Mouse (Mus musculus): ENCODE measurements around the gene Fbxo30.

The Fbxo30 gene

GRCm38 (mm10) chr10:11323202-11323898, 42.2 kb downstream of the Fbxo30 start:
- no peak for DNase-seq

DNA sequence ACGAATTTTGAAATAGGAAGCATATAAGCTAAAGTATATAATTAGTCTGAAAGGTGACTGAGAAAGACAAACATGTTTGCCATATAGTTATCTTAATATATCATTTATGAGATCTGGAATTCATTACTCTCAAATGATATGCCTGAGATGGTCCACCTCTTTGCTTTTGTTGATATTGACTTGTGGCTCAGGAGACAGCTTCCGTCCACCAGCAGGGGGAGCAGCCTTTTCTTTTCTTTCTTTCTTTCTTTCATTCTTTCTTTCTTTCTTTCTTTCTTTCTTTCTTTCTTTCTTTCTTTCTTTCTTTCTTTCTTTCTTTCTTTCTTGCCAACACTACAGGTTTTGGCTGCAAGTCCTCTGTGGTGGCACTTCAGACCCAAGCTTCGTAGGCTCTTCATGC, 45.4 kb downstream of the Fbxo30 start:
- DNase-seq: no peak

DNA sequence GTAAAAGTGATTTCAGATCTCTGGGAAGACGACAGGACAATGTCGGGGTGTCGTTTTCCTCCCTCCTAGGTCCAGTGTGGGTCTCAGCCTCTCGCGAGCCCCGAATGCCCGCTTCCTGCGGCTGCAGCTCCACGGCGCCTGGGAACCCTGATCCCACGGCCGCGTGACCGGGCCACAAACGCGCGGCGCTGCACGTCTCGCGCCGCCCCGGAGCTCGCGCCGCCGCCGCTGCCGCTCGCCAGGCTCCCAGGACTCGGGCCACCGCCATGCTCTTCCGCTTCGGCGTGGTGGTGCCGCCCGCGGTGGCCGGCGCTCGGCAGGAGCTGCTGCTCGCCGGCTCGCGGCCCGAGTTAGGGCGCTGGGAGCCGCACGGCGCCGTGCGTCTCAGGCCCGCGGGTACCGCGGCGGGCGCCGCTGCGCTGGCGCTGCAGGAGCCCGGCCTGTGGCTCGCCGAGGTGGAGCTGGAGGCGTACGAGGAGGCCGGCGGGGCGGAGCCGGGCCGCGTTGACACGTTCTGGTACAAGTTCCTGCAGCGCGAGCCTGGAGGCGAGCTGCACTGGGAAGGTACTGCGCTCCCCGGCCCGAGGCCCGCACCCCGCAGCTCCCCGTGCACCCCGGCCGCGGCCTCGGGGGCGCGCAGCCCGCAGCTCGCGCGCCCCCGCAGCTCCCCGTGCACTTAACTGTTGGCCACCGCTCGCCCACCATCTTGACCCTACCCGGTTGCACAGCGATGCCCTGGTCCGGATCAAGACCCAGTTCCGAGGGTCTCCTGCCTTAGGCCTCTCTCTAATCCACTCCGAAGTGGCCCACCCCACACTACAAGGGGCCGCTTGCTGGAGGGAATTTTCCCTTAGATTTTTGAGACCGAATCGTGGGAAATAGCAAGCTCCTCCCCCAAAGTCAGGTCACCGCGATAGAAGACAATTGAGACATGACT, 62.3 kb downstream of the Fbxo30 start, which contains the start of gene Epm2a:
Epm2a (plus strand) TSS at position 200 of the 937 bp plus-strand sequence.
- peak; percentile 79 for DNase-seq

GRCm38 (mm10) chr10:11344536-11345468, 63.7 kb downstream of the Fbxo30 start:
- no peak for DNase-seq
